Mouse (Mus musculus) c-Kit-positive CD71-positive TER-119-positive erythroid progenitor cells, embryonic 14.5 days (primary cell): ENCODE measurements around the gene Mctp2.

Source experiments
- DNase-seq: peaks from one replicate; pipeline ENCODE4 v3.0.0-alpha.2; 2013; ENCODE audit warnings: low spot score

Gene Mctp2

GRCm38 (mm10) chr7:72306382-72306841 is at the start of gene Mctp2:
Mctp2 (minus strand) TSS chr7:72306608.
- no peak for DNase-seq

GRCm38 (mm10) chr7:72345901-72346300 is 39.5 kb upstream of the Mctp2 start:
- no peak for DNase-seq

DNA sequence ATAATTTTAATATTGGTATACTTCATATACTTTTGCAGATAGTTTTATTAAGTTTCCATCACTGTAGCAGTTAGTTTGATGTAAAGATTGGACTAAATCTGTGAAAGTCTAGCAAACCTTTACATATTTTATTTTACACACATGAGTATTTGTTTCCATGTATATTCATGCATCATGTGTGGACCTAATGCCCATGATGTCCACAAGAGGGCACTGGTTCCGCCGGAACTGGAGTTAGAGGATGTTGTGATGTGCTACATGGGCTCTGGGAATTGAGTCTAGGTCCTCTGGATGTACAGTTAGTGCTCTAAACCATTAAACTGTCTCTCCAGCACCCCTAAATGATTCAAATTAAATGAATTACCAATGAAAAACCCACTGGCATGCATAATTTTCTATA is 37.3 kb upstream of the Mctp2 start:
- DNase-seq, result no peak

- no peak for DNase-seq
Observed at GRCm38 (mm10) chr7:72342822-72343221, 36.4 kb upstream of the Mctp2 start.

DNA sequence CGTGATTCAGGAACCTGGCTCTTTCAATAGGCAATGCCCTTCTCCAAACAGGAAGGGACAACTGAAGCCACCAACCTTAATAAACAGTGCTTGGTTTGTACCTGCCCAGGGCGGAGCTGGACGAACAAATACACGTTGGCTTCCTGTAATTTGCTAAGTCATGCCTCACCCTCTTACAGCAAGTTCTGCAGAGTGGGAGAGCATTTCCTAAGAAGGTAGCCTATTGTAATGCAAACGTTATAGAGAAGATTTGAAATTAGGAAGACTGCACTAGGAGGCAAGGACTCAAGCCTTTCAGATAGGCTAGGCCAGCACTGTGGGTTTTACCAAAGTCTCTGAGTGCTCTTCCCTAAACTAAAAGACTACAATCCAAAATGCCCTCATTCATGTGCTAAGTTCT is 19.6 kb upstream of the Mctp2 start:
- DNase-seq, result no peak

GRCm38 (mm10) chr7:72320906-72321305 is 14.5 kb upstream of the Mctp2 start:
- DNase-seq, result no peak

- DNase-seq, result no peak
Observed at GRCm38 (mm10) chr7:72320441-72320840, 14.0 kb upstream of the Mctp2 start.

- DNase-seq, result no peak
Observed at GRCm38 (mm10) chr7:72314395-72315060, 8.1 kb upstream of the Mctp2 start.

DNA sequence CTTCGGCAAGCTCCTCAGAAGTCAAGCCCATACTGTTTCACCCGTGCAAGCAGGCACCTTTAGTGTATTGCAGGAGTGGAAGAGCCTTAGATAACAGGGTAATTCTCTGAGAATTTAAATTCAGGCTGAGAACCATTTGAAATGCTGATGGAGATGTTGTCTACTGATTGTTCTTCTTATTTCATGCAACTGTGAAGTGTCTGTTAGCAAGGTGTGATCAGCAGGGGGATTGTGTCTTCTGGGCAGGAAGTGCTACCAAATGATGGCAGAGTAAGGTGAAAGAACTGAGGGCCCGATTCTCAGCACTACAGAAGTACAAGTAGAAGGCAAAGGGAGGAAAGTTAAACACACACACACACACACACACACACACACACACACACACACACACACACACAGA is 7.5 kb upstream of the Mctp2 start:
- DNase-seq, result no peak

DNA sequence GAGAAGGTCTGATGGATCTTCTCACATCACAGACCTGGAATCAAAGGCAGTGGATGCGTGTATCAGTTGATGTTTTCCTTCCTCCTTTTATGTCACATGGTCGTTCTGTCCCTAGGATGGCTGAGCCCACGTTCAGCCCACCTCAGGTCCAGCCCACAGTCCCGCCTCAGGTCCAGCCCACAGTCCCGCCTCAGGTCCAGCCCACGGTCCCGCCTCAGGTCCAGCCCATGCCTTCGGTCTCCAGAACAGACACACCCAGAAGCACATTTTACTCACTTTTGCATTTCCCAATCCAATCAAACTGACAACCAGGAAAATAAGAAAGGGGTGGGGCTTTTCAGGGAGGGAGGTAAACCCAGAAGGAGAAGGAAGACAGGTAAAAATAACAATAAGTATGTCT is 5.2 kb upstream of the Mctp2 start:
- no peak for DNase-seq

DNA sequence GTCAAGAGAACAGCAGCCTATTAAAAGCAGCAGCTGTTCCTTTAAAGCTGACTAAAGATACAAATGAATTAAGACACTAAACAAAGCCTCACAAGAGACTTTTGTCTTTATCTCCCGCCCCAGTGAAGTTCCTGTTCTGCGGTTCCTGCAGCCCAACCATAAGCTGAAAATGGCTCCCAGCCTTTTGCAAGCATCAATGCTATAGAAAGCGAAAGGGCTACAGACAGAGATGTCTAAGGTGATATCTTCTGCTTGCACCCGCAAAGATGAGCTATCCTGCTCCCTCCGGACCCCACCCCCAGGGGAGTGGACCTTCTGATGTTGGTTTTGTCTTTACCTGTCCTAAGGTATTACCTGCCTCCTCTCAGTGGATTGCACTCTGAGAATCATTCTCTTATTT is 1.7 kb upstream of the Mctp2 start:
- DNase-seq, result no peak

GRCm38 (mm10) chr7:72306847-72307246 is 439 bp upstream of the Mctp2 start:
- no peak for DNase-seq

- DNase-seq, result no peak
Observed at GRCm38 (mm10) chr7:72305971-72306370, 437 bp downstream of the Mctp2 start.

DNA sequence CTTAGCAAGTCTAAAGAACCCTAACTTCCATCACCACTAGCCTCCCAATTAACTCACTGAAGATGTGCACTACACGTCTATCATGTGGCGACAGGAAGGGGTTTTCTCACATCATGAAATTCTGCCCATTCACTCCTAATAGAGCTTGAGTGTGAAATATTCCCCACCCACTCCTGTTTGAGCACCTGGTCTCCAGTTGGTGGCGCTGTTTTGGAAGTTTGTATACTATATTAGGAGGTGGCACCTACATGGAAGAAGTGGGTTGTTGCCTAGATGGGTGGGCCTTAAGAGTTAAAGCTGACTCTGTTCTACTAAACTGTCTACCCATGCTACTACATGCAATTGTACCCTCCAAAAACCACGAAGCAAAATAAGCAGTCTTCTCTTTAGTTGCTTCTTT is 4.7 kb downstream of the Mctp2 start:
- no peak for DNase-seq

GRCm38 (mm10) chr7:72299726-72300125 is 6.7 kb downstream of the Mctp2 start:
- DNase-seq, result no peak

- DNase-seq, result no peak
Observed at GRCm38 (mm10) chr7:72297013-72297412, 9.4 kb downstream of the Mctp2 start.

DNA sequence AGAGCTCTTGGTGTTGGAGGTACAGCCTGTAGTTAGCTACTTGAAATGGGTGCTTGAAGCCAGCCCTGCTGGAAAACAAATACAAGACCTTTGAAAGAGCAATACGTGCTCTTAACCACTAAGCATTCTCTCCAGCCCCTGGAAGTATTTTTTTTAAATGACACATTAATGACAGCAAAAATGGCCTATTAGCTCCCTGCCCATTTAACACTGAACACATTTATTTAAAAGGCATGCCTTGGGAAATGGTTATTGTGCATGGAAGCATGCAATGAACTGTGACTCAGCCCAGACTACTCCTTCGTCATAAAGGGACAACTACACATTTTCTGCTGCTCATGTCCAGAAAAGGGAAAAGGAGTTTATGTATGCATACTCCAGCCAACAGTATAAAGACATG is 10.2 kb downstream of the Mctp2 start:
- no peak for DNase-seq

- DNase-seq, result no peak
Observed at GRCm38 (mm10) chr7:72294886-72295285, 11.5 kb downstream of the Mctp2 start.

- DNase-seq, result no peak
Observed at GRCm38 (mm10) chr7:72293784-72294538, 12.4 kb downstream of the Mctp2 start.

- no peak for DNase-seq
Observed at GRCm38 (mm10) chr7:72292232-72292913, 14.0 kb downstream of the Mctp2 start.

DNA sequence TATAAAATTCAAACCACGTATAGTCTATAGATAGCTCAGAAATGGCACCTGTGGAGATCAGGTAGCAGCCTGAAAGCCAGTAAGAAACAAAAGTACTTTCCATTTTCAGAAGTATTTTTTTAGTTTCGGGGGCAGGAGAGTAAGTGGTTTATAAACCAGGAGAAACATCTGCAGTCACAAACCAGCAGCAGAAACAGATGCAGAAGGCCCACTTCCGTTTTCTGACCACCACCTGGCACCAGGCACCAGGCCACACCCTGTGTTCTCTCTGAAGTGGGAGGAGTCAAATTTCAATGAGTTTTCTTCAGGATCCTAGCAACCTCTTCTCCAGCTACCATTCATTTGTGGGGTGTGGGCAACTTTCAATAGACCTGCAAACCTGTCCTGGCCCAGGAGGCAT is 25.7 kb downstream of the Mctp2 start:
- DNase-seq, result no peak

- no peak for DNase-seq
Observed at GRCm38 (mm10) chr7:72278412-72278811, 28.0 kb downstream of the Mctp2 start.

- no peak for DNase-seq
Observed at GRCm38 (mm10) chr7:72275513-72275912, 30.9 kb downstream of the Mctp2 start.
